Mouse (Mus musculus) left cerebral cortex, adult 11 months (tissue): ENCODE data around the gene Mdk.

Source experiments
- DNase-seq: peaks from one replicate; pipeline ENCODE4 v3.0.0; 2022; ENCODE audit warnings: low spot score

Gene Mdk

DNA sequence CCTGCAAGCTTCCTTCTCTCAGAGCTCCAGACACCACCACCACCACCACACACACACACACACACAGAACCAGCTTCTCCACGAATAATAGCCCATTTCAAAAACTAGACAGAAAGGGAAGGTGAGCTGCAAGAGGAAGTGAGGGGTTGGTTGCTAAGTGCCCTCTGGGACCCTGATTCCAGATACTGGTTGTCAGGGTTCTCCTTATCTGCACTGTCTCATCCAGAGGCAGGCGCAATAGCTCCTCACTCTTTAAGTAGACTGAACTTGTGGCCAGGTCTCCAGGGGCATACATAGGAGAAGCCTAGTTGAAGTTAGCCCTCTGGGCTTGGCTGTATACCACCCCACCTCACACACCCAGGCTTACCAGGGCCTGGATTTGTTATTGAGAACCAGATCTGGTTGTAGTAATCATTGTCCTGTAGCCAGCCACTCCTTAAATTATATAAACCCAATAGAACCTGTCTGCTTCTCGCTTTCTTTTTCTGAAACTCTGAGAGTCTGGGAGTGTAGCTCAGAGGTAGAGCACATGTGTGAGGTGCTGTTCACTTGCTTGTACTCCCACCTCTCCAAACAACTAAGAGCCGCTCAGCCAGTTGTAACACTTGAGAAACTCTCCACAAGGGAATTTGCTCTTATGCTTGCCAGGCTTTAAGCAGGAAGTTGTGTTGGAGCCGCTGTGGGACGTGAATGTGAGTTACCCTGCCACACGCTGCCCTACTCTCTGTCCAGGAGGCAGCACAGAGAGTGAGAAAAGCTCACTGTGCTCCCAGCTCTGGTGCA lies 18.6 kb downstream of the Mdk start:
- DNase-seq: no peak

DNA sequence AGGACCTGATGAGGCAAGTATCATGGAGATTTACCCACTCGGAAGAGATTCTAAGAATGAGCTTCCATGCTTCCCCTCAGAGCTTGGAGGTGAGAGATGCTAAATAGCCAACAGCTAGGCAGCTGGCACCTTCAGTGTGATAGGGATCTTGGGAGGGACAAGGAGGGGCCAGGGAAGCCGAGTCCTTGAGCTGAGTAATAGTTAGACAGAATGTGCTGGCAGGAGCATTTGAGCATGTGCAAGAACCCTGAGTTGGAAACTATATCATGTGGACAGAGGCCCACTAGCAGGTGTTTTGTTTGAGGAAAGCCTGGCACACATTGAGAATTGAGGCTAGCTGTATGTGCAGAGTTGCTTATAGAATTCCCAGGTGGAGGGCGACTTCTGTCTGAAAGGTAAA lies 19.5 kb downstream of the Mdk start:
- DNase-seq: no peak

- DNase-seq: no peak
Measured at GRCm38 (mm10) chr2:91906141-91906540, 26.0 kb downstream of the Mdk start.

- no peak for DNase-seq
Measured at GRCm38 (mm10) chr2:91904618-91905307, 27.3 kb downstream of the Mdk start.

DNA sequence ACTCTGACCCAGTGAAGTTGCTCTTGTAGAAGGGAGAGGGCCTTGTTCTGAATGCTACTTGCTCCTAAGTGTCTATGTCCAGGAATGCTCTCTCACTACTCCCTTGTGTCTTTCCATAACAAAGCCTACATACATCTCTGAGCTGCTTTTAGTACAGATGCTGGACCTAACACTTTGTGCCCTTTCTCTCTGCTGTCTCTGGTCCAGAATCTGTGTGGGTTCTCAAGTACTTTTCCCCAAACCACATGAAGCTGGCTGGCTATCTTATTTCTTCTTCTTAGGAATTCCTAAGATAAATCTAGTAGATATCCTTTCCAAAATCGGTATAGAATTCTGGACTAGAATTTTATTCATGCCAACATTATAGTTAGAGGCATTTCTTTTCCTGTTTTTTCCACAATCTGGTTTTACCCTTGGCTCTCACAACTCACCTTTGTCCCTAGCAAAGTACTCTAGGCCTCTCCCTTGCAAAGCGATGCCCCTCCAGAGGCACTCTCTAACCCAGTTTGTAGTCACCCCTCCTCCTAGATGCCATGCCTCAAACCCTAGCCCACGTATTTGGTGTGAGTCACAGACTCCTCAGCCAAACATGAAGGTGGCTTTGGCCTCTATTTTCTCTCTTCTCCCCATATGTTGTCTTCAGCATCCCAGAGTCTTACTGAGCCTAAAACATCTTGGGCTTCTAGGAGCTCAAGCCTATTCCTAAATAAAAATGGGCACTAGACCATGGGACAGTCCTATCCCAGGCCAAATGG lies 28.7 kb downstream of the Mdk start:
- no peak for DNase-seq

GRCm38 (mm10) chr2:91902336-91902735 lies 29.8 kb downstream of the Mdk start:
- no peak for DNase-seq

- no peak for DNase-seq
Measured at GRCm38 (mm10) chr2:91900431-91900830, 31.7 kb downstream of the Mdk start.

DNA sequence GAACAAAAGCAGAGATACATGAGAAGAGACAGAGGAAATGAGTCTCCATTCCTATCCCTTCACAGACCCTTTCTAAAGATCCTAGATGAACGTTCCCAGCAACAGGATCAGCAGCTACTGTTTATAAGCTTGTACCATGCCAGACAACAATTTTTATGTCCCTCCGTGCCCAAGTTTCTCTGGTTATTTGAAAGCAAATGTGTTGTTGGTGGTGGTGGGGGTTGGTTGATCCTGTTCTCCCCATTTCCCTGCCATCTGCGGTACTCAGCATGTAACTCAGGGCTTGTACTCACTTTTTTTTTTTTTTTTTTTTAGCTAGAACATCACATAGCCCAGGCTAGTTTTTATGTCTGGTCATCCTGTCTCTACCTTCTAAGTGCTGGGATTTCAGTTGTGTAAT lies 33.0 kb downstream of the Mdk start:
- no peak for DNase-seq

DNA sequence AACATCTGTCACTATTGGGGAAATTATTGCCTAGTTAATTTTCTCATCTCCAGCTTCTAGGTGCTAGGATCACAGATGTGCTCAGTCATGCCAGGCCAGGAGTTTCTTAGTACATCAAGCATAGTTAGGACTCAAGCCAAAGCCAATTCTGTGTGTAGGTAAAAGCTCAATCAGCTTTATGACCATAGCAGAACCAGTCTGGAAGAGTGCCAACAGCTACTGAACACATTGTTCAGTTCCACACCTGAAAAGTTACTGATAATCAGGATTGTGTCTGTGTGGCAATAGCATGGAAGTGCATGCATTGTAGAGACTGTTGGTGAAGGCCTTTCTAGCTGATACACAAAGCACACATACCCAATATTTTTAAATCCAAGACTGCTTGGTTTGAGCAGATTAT lies 34.1 kb downstream of the Mdk start:
- DNase-seq: no peak

GRCm38 (mm10) chr2:91895401-91895800 lies 36.7 kb downstream of the Mdk start:
- no peak for DNase-seq

DNA sequence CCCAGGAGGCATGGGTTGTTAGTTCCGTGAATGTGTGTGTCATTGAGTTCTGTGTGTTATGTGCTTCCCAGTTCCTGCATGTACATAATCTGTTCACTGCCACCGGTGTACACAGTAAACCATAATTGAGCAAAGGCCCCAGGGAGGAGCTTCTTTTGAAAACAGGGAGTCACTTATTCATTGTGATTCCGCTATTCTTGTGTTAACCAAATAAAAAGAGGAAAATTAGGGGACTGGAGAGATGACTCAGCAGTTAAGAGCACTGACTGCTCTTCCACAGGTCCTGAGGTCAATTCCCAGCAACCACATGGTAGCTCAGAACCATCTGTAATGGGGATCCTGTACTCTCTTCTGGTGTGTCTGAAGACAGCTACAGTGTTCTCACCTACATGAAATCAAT lies 37.4 kb downstream of the Mdk start:
- no peak for DNase-seq

DNA sequence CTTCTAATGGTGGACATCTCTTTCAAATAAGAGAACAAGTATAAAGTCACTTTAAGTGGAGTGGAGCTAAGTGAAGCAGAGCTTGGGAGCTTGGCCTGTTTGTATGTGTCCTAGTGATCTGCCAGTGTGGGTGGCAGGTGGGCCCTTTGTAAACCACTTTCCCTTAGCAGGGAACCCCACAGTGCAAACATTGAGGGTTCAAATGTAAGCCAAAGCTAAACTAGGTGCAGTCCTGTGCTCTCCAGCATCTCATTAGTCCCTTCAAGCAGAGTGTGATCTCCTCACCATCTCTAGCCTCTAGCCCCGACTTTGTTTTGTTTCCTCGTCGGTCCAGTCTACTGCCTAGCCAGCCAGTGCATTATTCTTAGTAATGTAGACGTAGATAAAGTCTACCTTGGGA lies 47.5 kb downstream of the Mdk start:
- DNase-seq: no peak

- no peak for DNase-seq
Measured at GRCm38 (mm10) chr2:91883961-91884360, 48.1 kb downstream of the Mdk start.
